16 mouse cellular contexts compared by ENCODE assay signal in the genomic region with DNA sequence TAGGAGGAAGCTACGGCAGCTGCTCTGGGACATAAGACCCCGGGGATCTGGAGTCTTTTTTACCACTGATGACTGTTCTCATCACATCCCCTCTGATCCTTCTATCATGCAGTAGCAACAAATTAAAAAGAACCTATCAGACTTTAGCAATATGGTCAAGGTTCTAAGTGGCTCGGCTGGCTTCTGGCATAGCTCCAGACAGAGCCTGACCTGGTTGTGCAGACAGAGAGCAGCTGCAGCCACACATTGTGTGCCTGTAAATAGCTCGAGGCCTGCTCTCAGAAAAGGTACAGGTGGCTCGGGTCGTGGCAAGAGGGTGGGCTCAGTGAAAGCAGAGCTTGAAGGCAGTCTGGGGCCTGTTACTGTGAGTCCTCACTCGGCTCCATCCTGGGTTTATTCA. TPM values are rescaled to one million over a fixed set of nuclear protein-coding genes. Genes with fewer than 3 reads are reported as not detected.
DNase-seq lines count a peak whose midpoint lies in the region; ATAC-seq lines count a peak whose summit lies in the region.
"Had no signal": no experiment of that assay in that cellular context is flagged by ENCODE, and none has a peak within 500 bp of the region (broad histone marks: within the 10 kb centered on the region; RNA-seq: fewer than 3 reads in every experiment).

No protein-coding gene starts in this region.

- H3K27me3 ChIP-seq in embryonic facial prominence, embryonic 14.5 days (replicated peaks; ENCODE audit: control insufficient read depth, insufficient read depth, low read length) = no peaks in the 10 kb centered on the region
- no peaks in the 10 kb centered on the region for H3K27me3 ChIP-seq in embryonic facial prominence, embryonic 10.5 days (replicated peaks; ENCODE audit: low read depth, poor library complexity, severe bottlenecking)
- H3K27me3 ChIP-seq in kidney, embryonic 16.5 days (ENCODE audit: insufficient read depth, low read length) = no peaks in the 10 kb centered on the region
- H3K27me3 ChIP-seq: lung, embryonic 15.5 days; stomach, embryonic 15.5 days had no signal

- no peak overlapping the region for H3K9ac ChIP-seq in embryonic facial prominence, embryonic 14.5 days (ENCODE audit: low read depth, low read length)
- no peak overlapping the region for H3K9ac ChIP-seq in kidney, embryonic 16.5 days (replicated peaks; ENCODE audit: low read length)
- H3K9ac ChIP-seq: lung, embryonic 15.5 days; stomach, embryonic 15.5 days had no signal

- WGBS in embryonic facial prominence, embryonic 14.5 days = 53% methylated on average over 7 of the region's 7 CpGs
- WGBS in embryonic facial prominence, embryonic 10.5 days = 71% methylated on average over 7 of the region's 7 CpGs
- 50% methylated on average over 7 of the region's 7 CpGs for WGBS in kidney, embryonic 16.5 days

- H3K4me2 ChIP-seq in embryonic facial prominence, embryonic 14.5 days (ENCODE audit: low read depth, low read length) = no peak overlapping the region
- H3K4me2 ChIP-seq in kidney, embryonic 16.5 days (replicated peaks; ENCODE audit: low read depth, low read length) = no peak overlapping the region
- H3K4me2 ChIP-seq: lung, embryonic 15.5 days; stomach, embryonic 15.5 days had no signal

- no peak for DNase-seq in embryonic facial prominence, embryonic 14.5 days (ENCODE audit: low spot score)
- DNase-seq in embryonic facial prominence, embryonic 10.5 days (ENCODE audit: low spot score) = no peak
- DNase-seq in kidney, adult 9 months = peak; percentile 6
- DNase-seq in adrenal gland, postnatal 14 days = peak; percentile 50
- DNase-seq in cerebellum, postnatal 10 days = peak; percentile 57 to 63
- DNase-seq in urinary bladder, adult 2 months (ENCODE audit: low spot score) = no peak
- no peak for DNase-seq in frontal cortex, postnatal 14 days (ENCODE audit: low spot score in 2 of 2)
- DNase-seq: layer of hippocampus, adult 9-11 months; right cerebral cortex, postnatal 14 days; thymus, postnatal 25 days had no signal

- H3K4me3 ChIP-seq in embryonic facial prominence, embryonic 14.5 days (ENCODE audit: low read depth, low read length) = no peak overlapping the region
- H3K4me3 ChIP-seq in embryonic facial prominence, embryonic 10.5 days = no peak overlapping the region
- no peak overlapping the region for H3K4me3 ChIP-seq in kidney, embryonic 16.5 days (ENCODE audit: low read length)
- H3K4me3 ChIP-seq: lung, embryonic 15.5 days; stomach, embryonic 15.5 days had no signal

- no peak for ATAC-seq in embryonic facial prominence, embryonic 14.5 days (ENCODE audit: low read depth)
- no peak for ATAC-seq in kidney, embryonic 16.5 days (ENCODE audit: low FRiP score, low TSS enrichment)
- ATAC-seq: intestine, embryonic 16.5 days had no signal

- H3K4me1 ChIP-seq in embryonic facial prominence, embryonic 14.5 days (ENCODE audit: control insufficient read depth, insufficient read depth, low read length) = 0 out of 2 replicates have a peak, but pooled peaks cover 9% of the 10 kb centered on the region
- peaks cover 11% of the 10 kb centered on the region; the same call in 1 of the 2 replicates for H3K4me1 ChIP-seq in embryonic facial prominence, embryonic 10.5 days
- peaks cover 6% of the 10 kb centered on the region for H3K4me1 ChIP-seq in kidney, embryonic 16.5 days (ENCODE audit: insufficient read depth, low read length)
- H3K4me1 ChIP-seq: lung, embryonic 15.5 days; stomach, embryonic 15.5 days had no signal

- 0 out of 2 replicates have a peak overlapping the region, but pooled peaks have one; percentile 18 for H3K27ac ChIP-seq in embryonic facial prominence, embryonic 14.5 days (replicated peaks; ENCODE audit: low read depth, low read length)
- no peak overlapping the region for H3K27ac ChIP-seq in embryonic facial prominence, embryonic 10.5 days (replicated peaks)
- no peak overlapping the region for H3K27ac ChIP-seq in kidney, embryonic 16.5 days (ENCODE audit: low read length)
- H3K27ac ChIP-seq: lung, embryonic 15.5 days; stomach, embryonic 15.5 days had no signal

- 0 out of 2 replicates have a peak, but pooled peaks cover 3% of the 10 kb centered on the region for H3K36me3 ChIP-seq in embryonic facial prominence, embryonic 14.5 days (ENCODE audit: control insufficient read depth, insufficient read depth, low read length)
- H3K36me3 ChIP-seq in embryonic facial prominence, embryonic 10.5 days (replicated peaks) = no peaks in the 10 kb centered on the region
- H3K36me3 ChIP-seq in kidney, embryonic 16.5 days (ENCODE audit: insufficient read depth, low read length) = no peaks in the 10 kb centered on the region
- H3K36me3 ChIP-seq: lung, embryonic 15.5 days; stomach, embryonic 15.5 days had no signal

- H3K9me3 ChIP-seq in embryonic facial prominence, embryonic 14.5 days (ENCODE audit: control insufficient read depth, low read length) = no peaks in the 10 kb centered on the region
- H3K9me3 ChIP-seq in embryonic facial prominence, embryonic 10.5 days = no peaks in the 10 kb centered on the region
- no peaks in the 10 kb centered on the region for H3K9me3 ChIP-seq in kidney, embryonic 16.5 days (ENCODE audit: low read length)
- H3K9me3 ChIP-seq: lung, embryonic 15.5 days; stomach, embryonic 15.5 days had no signal

RNA-seq across cellular contexts. Expression of gene Nr2e3, which starts 48.5 kb away (rescaled TPM):
- polyA plus RNA-seq in embryonic facial prominence, embryonic 14.5 days (2014; fragmentation: Nextera tagmentation; extraction: Ambion mirVana) = 0.41 and 0.60 TPM in 2 replicates
- polyA plus RNA-seq in embryonic facial prominence, embryonic 10.5 days (2016; fragmentation: Nextera tagmentation; extraction: Ambion mirVana) = 0.21 and 0.51 TPM in 2 replicates
- not detected in 2 replicates for polyA plus RNA-seq in kidney, embryonic 16.5 days (2015; fragmentation: Nextera tagmentation; extraction: Ambion mirVana)
- 0.53 TPM in 1 of 2 replicates, not detected in the other for total RNA-seq in adrenal gland, postnatal 14 days (2021)
- polyA plus RNA-seq in urinary bladder, adult 2 months (2012; rRNA removed) = 0.07 and 0.09 TPM in 2 replicates
- total RNA-seq: megakaryocyte-erythroid progenitor cell, adult 5-6 weeks had no signal
- polyA plus RNA-seq: heart, postnatal 0 days; lung, embryonic 15.5 days had no signal

Comparison
In these comparisons a context has a peak if more than half of its experiments do, and no peak if none do; other contexts are left out.
1. DNase-seq: peak in kidney, adult 9 months (single experiment), adrenal gland, postnatal 14 days (single experiment) and cerebellum, postnatal 10 days (2 of 2); none in embryonic facial prominence, embryonic 14.5 days (single experiment), embryonic facial prominence, embryonic 10.5 days (single experiment), urinary bladder, adult 2 months (single experiment) and frontal cortex, postnatal 14 days (0 of 2).